Mouse (Mus musculus) CD4-positive, CD25-positive, alpha-beta regulatory T cell (primary cell): ENCODE results near the gene Ccno. TPM values are rescaled to one million over a fixed set of nuclear protein-coding genes. Genes with fewer than 3 reads are reported as not detected.

ENCODE experiments used
- polyA plus RNA-seq: library from polyadenylated mRNA; unstranded; fragments of 100-300 nt; shearing (Covaris generic); gene quantifications from one replicate; pipeline ENCODE4 v1.2.1, GENCODE M21; 2017

Gene Ccno
- 0.35 TPM for polyA plus RNA-seq

DNA sequence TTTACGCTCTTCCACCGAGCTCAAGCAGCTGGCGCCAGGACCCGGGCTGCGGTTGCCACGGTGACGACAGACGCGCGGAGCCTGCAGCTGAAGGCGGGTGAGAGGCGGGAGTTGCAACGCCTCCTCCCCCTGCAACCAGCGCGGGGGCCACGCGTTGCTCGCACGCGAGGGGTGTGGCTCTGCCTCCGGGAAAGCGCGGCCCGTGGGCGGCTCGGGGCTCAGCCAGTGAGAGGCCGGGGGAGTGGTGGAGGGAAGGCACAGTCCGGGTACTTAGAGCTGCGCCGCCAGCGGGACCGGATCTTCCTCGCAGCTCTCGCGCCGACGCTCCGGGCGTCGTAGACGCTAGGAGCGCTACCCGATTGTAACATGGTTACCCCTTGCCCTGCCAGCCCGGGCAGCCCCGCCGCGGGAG, at the start of gene Ccno:
Gene Ccno (plus strand): TSS at position 271 of the 412 bp plus-strand sequence.

GRCm38 (mm10) chr13:112993531-112994152, 6.0 kb downstream of the Ccno start, which contains the start of gene Mcidas:
Gene Mcidas, plus strand, starts transcription at chr13:112993845.

DNA sequence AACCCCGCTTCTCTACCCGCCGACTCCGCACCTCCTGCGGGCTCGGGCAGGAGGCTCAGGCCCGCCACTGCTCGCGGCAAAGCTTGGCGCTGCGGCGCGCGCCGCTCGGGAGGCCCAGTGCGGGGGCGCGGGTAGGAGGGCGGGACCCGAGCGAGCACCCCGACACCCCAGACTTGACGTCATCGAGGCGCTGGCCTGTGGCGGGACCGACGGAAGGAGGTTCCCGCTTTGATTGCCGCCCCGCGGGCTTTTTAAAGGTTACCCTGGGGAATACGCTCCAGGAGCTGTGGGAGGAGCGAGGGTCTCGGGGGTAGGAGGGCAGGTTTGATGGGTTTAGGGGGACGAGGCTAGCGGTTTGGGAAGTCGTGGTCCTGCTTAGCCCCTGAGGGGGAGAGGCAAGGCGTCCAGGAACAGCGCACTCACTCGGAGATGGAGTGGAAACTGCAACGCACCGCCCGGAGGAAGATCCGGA, 47.4 kb downstream of the Ccno start, which contains the start of gene Cdc20b:
Gene Cdc20b (plus strand): TSS at position 162 of the 472 bp plus-strand sequence.

Other genes starting within 250 kb of the Ccno start
- 4.4 TPM for gene Plpp1, start 187.0 kb upstream of the Ccno start, polyA plus RNA-seq
- gene Mtrex, start 60.4 kb upstream of the Ccno start, polyA plus RNA-seq: 81.5 TPM
- 29.8 TPM for gene Dhx29, start 60.3 kb upstream of the Ccno start, polyA plus RNA-seq
- 0.07 TPM for gene Mcidas, start 6.0 kb downstream of the Ccno start, polyA plus RNA-seq
- not detected for gene Cdc20b, start 47.3 kb downstream of the Ccno start, polyA plus RNA-seq
- not detected for gene Gpx8, start 58.6 kb downstream of the Ccno start, polyA plus RNA-seq
- 1.0 TPM for gene Gzma, start 113.2 kb downstream of the Ccno start, polyA plus RNA-seq
- 0.19 TPM for gene Esm1, start 221.9 kb downstream of the Ccno start, polyA plus RNA-seq
- not detected for gene Gzmk, start 238.1 kb downstream of the Ccno start, polyA plus RNA-seq